Mouse (Mus musculus) kidney, postnatal 0 days (tissue): ENCODE measurements around the gene Gnaq. TPM values are rescaled to one million over a fixed set of nuclear protein-coding genes. Genes with fewer than 3 reads are reported as not detected.
A peak's percentile ranks its signal among the peaks of the same experiment; 100 is the strongest.
"Not testable (repeated sequence)": the region's sequence is repeated elsewhere in the genome, so short reads cannot be mapped to it uniquely, and the experiment has no call there.

Experiments used
- ATAC-seq: fragments of 200-750 bp; cut with Nextera tagmentation; replicated peaks from 2 replicates; pipeline ENCODE4 v1.8.0; 2017; ENCODE audit warnings: low read depth, moderate number of reproducible peaks, moderate TSS enrichment, moderate library complexity; ENCODE audit not compliant: low FRiP score
- DNase-seq: peaks from one replicate; pipeline ENCODE4 v3.0.0-alpha.2; 2016; ENCODE audit warnings: low spot score
- H3K27ac ChIP-seq: fragments of 300-500 bp; sonication (generic); 2 replicates; pipeline ENCODE4 v1.5.1; 2014; ENCODE audit warnings: mild to moderate bottlenecking
- H3K27me3 ChIP-seq: fragments of 300-500 bp; sonication (generic); 2 replicates; pipeline ENCODE4 v1.6.1; 2014; ENCODE audit warnings: low read length, mixed read lengths; ENCODE audit not compliant: insufficient read depth
- H3K36me3 ChIP-seq: fragments of 300-500 bp; sonication (generic); 2 replicates; pipeline ENCODE4 v1.6.1; 2014; ENCODE audit warnings: low read length, mixed read lengths; ENCODE audit not compliant: insufficient read depth
- H3K4me1 ChIP-seq: fragments of 300-500 bp; sonication (generic); replicated peaks from 2 replicates; pipeline ENCODE4 v1.6.1; 2014; ENCODE audit warnings: antibody characterized with exemption, low read length, mixed read lengths; ENCODE audit not compliant: insufficient read depth
- H3K4me2 ChIP-seq: fragments of 300-500 bp; sonication (generic); 2 replicates; pipeline ENCODE4 v1.6.1; 2014; ENCODE audit warnings: mild to moderate bottlenecking, low read length, moderate library complexity, mixed read lengths
- H3K4me3 ChIP-seq: fragments of 300-500 bp; sonication (generic); replicated peaks from 2 replicates; pipeline ENCODE4 v1.5.1; 2014; ENCODE audit warnings: low read depth, low read length
- H3K9ac ChIP-seq: fragments of 300-500 bp; sonication (generic); 2 replicates; pipeline ENCODE4 v1.6.1; 2014; ENCODE audit warnings: low read depth, low read length
- H3K9me3 ChIP-seq: fragments of 300-500 bp; sonication (generic); replicated peaks from 2 replicates; pipeline ENCODE4 v1.6.1; 2016; ENCODE audit warnings: low read length, inconsistent platforms, mixed read lengths
- CTCF ChIP-seq: IDR thresholded peaks from 2 replicates; pipeline ENCODE4 v1.5.1; 2016; ENCODE audit warnings: antibody characterized with exemption, low read depth, mild to moderate bottlenecking, moderate library complexity
- WGBS: fragments of 180-500 bp; shearing (Covaris S2); extraction: QIAGEN DNeasy Blood & Tissue Kit; methylation state at CpG from one replicate; pipeline ENCODE4 v1.1.7; 2014; 5-methylcytosine and 5-hydroxymethylcytosine counted together
- polyA plus RNA-seq: library from polyadenylated mRNA; unstranded; fragments of >200 nt; fragmentation: Nextera tagmentation; extraction: Ambion mirVana; gene quantifications from 2 replicates; pipeline ENCODE4 v1.2.1, GENCODE M21; 2015

Gene Gnaq
- polyA plus RNA-seq, 1 experiment from 2014 or later = 27.2 TPM

GRCm38 (mm10) chr19:16154480-16154879 lies 21.8 kb downstream of the Gnaq start:
- Histone ChIP-seq H3K4me2 (no peak overlapping the region), H3K4me1 (0 out of 2 replicates have a peak, but pooled peaks cover 3% of the 10 kb centered on the region), H3K9me3 (no peaks in the 10 kb centered on the region), H3K36me3 (no peaks in the 10 kb centered on the region), H3K4me3 (no peak overlapping the region), H3K9ac (no peak overlapping the region), H3K27ac (no peak overlapping the region), H3K27me3 (no peaks in the 10 kb centered on the region)
- no peak for TF ChIP-seq CTCF
- ATAC-seq (no peak), DNase-seq (no peak)

DNA sequence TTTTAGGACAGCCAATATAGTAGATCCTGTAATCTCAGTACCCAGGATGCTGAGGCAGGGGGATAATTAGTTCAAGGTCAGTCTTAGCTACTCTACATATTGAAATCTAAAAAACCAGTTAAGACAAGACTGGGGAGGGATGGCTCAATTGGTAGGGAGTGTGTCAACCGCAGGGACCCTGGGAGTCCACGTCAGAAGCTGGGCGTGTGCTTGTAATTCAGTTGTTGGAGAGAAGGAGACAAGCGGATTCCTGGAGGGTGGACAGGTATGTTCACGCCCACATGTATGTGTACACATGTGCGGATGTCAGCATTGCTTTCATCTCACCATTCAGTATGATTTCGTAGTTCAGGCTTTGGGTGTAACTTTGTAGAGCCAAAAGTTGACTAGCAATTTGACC lies 24.5 kb downstream of the Gnaq start:
- no peak for TF ChIP-seq CTCF
- no peak for DNase-seq
- Histone ChIP-seq H3K36me3 (no peaks in the 10 kb centered on the region), H3K27ac (no peak overlapping the region), H3K4me2 (no peak overlapping the region), H3K9ac (no peak overlapping the region), H3K4me1 (peaks cover 7% of the 10 kb centered on the region; the same call in 1 of the 2 replicates), H3K27me3 (no peaks in the 10 kb centered on the region), H3K4me3 (no peak overlapping the region), H3K9me3 (no peaks in the 10 kb centered on the region)
- 97% methylated on average over 7 of the region's 7 CpGs for WGBS
- no peak for ATAC-seq

- no peak for DNase-seq
- no peaks in the 10 kb centered on the region for H3K9me3 ChIP-seq
- peaks cover 7% of the 10 kb centered on the region; the same call in 1 of the 2 replicates for H3K4me1 ChIP-seq
- TF ChIP-seq CTCF = no peak
- WGBS = 39% methylated on average over 2 of the region's 2 CpGs
- no peak overlapping the region for H3K4me2 ChIP-seq
- H3K9ac ChIP-seq = no peak overlapping the region
- no peak overlapping the region for H3K27ac ChIP-seq
- peak; percentile 43; the same call in 1 of the 2 replicates for ATAC-seq
- H3K4me3 ChIP-seq = no peak overlapping the region
- H3K36me3 ChIP-seq = no peaks in the 10 kb centered on the region
- no peaks in the 10 kb centered on the region for H3K27me3 ChIP-seq
These were observed 28.1 kb downstream of the Gnaq start for GRCm38 (mm10) chr19:16160759-16161158.

GRCm38 (mm10) chr19:16161222-16161621 lies 28.6 kb downstream of the Gnaq start:
- Histone ChIP-seq H3K4me3 (no peak overlapping the region), H3K27ac (no peak overlapping the region), H3K9me3 (no peaks in the 10 kb centered on the region), H3K36me3 (no peaks in the 10 kb centered on the region), H3K9ac (no peak overlapping the region), H3K4me2 (no peak overlapping the region), H3K4me1 (peaks cover 7% of the 10 kb centered on the region; the same call in 1 of the 2 replicates), H3K27me3 (no peaks in the 10 kb centered on the region)
- peak; percentile 76 for DNase-seq
- 22% methylated on average over 2 of the region's 2 CpGs for WGBS
- ATAC-seq = peak; percentile 84
- no peak for TF ChIP-seq CTCF

DNA sequence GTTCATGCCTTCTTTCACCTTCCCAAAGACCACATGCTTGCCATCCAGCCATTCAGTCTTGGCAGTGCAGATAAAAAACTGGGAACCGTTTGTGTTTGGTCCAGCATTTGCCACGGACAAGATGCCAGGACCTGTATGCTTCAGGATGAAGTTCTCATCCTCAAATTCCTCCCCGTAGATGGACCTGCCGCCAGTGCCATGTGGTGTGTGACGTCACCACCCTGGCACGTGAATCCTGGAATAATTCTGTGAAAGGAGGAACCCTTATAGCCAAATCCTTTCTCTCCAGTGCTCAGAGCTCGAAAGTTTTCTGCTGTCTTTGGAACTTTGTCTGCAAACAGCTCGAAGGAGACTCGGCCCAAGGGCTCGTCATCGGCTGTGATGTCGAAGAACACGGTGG lies 31.8 kb downstream of the Gnaq start:
- H3K4me3 ChIP-seq = not testable (repeated sequence)

GRCm38 (mm10) chr19:16167185-16167584 lies 34.6 kb downstream of the Gnaq start:
- Histone ChIP-seq H3K36me3 (no peaks in the 10 kb centered on the region), H3K9me3 (no peaks in the 10 kb centered on the region), H3K9ac (no peak overlapping the region), H3K4me1 (peaks cover 27% of the 10 kb centered on the region), H3K27me3 (no peaks in the 10 kb centered on the region), H3K4me3 (no peak overlapping the region), H3K4me2 (no peak overlapping the region), H3K27ac (no peak overlapping the region)
- TF ChIP-seq CTCF = no peak
- DNase-seq (no peak), ATAC-seq (no peak)
- 63% methylated on average over 4 of the region's 4 CpGs for WGBS

More for the DNA sequence above, 31.8 kb downstream of the Gnaq start:
- H3K27me3 ChIP-seq, H3K9ac ChIP-seq, H3K36me3 ChIP-seq, H3K9me3 ChIP-seq, ATAC-seq, H3K27ac ChIP-seq, H3K4me2 ChIP-seq, DNase-seq: not testable (repeated sequence)
- 94% methylated on average over 13 of the region's 13 CpGs for WGBS
- H3K4me1 ChIP-seq = peaks cover 23% of the 10 kb centered on the region

- Histone ChIP-seq H3K4me3 (no peak overlapping the region), H3K9me3 (no peaks in the 10 kb centered on the region), H3K27ac (peak overlapping the region; percentile 86), H3K36me3 (no peaks in the 10 kb centered on the region), H3K4me2 (no peak overlapping the region; the same call in 1 of the 2 replicates), H3K4me1 (peaks cover 30% of the 10 kb centered on the region), H3K27me3 (no peaks in the 10 kb centered on the region), H3K9ac (0 out of 2 replicates have a peak overlapping the region, but pooled peaks have one; percentile 9)
- ATAC-seq (no peak; the same call in 1 of the 2 replicates), DNase-seq (peak; percentile 77)
- 21% methylated on average over 4 of the region's 4 CpGs for WGBS
- TF ChIP-seq CTCF = no peak
These were observed 35.6 kb downstream of the Gnaq start for GRCm38 (mm10) chr19:16168192-16168591.
